Mouse (Mus musculus): Measurements from ENCODE around the gene Cmtm7. TPM values are rescaled to one million over a fixed set of nuclear protein-coding genes. Genes with fewer than 3 reads are reported as not detected.

Cmtm7 gene
- polyA plus RNA-seq, 1 experiment from 2014 or later: 103 TPM

DNA sequence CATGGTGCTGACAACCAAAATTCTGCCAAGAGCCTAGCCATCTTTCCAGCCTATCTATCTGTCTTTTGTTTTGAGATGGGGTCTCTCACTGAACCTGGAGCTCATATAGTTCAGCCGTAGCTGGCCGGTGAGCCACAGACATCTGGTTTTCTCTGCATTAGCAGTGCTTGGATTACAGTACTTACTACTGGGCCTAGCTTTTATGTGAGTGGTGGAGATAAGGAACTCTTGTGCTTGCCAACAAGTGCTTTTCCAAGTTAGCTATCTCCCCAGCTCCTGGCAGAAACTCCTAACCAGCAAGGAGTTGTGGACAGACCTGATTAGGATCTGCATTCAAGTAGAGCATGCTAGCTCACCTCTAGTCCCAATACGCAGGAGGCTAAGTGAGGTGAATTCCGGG is 73.9 kb downstream of the Cmtm7 start:
- peaks cover 67% of the 10 kb centered on the region for H3K36me3 ChIP-seq (ENCODE audit: control insufficient read depth, insufficient read depth, low read length)
- 97% methylated on average over 4 of the region's 4 CpGs for WGBS

More for the DNA sequence above, 73.9 kb downstream of the Cmtm7 start:
- no peaks in the 10 kb centered on the region for H3K4me1 ChIP-seq (ENCODE audit: control insufficient read depth, insufficient read depth, low read length)
- H3K27ac ChIP-seq (replicated peaks; ENCODE audit: low read depth, low read length): no peak overlapping the region
- ATAC-seq (ENCODE audit: low read depth) (no peak), DNase-seq (ENCODE audit: low spot score) (no peak)
- no peaks in the 10 kb centered on the region for H3K27me3 ChIP-seq (replicated peaks; ENCODE audit: control insufficient read depth, insufficient read depth, low read length)
- no peak overlapping the region for H3K9ac ChIP-seq (ENCODE audit: low read depth, low read length)
- H3K9me3 ChIP-seq (ENCODE audit: control insufficient read depth, low read length): no peaks in the 10 kb centered on the region
- no peak overlapping the region for H3K4me2 ChIP-seq (ENCODE audit: low read depth, low read length)
- H3K4me3 ChIP-seq (ENCODE audit: low read depth, low read length): no peak overlapping the region

Other genes with a start within 250 kb of the Cmtm7 start
- 0.06 and 0.13 TPM in 2 replicates for gene Trim71, start 217.5 kb downstream of the Cmtm7 start, polyA plus RNA-seq (2014; fragmentation: Nextera tagmentation; extraction: Ambion mirVana)
- 52.4 and 63.7 TPM in 2 replicates for gene Cnot10, start 141.7 kb downstream of the Cmtm7 start, polyA plus RNA-seq (2014; fragmentation: Nextera tagmentation; extraction: Ambion mirVana)
- gene Dync1li1, start 93.1 kb downstream of the Cmtm7 start, polyA plus RNA-seq (2014; fragmentation: Nextera tagmentation; extraction: Ambion mirVana): 33.9 and 34.7 TPM in 2 replicates
- 44.3 and 45.7 TPM in 2 replicates for gene Cmtm6, start 50.7 kb downstream of the Cmtm7 start, polyA plus RNA-seq (2014; fragmentation: Nextera tagmentation; extraction: Ambion mirVana)
- 16.9 and 18.6 TPM in 2 replicates for gene Cmtm8, start 62.3 kb upstream of the Cmtm7 start, polyA plus RNA-seq (2014; fragmentation: Nextera tagmentation; extraction: Ambion mirVana)
- 9.1 and 10.3 TPM in 2 replicates for gene Gpd1l, start 152.1 kb upstream of the Cmtm7 start, polyA plus RNA-seq (2014; fragmentation: Nextera tagmentation; extraction: Ambion mirVana)
- gene Osbpl10, start 196.7 kb upstream of the Cmtm7 start, polyA plus RNA-seq (2014; fragmentation: Nextera tagmentation; extraction: Ambion mirVana): 2.1 and 2.7 TPM in 2 replicates
- 497 and 574 TPM in 2 replicates for gene Rps27rt, start 200.9 kb upstream of the Cmtm7 start, polyA plus RNA-seq (2014; fragmentation: Nextera tagmentation; extraction: Ambion mirVana)